ENCODE assay signal across 8 mouse cellular contexts in the genomic region with DNA sequence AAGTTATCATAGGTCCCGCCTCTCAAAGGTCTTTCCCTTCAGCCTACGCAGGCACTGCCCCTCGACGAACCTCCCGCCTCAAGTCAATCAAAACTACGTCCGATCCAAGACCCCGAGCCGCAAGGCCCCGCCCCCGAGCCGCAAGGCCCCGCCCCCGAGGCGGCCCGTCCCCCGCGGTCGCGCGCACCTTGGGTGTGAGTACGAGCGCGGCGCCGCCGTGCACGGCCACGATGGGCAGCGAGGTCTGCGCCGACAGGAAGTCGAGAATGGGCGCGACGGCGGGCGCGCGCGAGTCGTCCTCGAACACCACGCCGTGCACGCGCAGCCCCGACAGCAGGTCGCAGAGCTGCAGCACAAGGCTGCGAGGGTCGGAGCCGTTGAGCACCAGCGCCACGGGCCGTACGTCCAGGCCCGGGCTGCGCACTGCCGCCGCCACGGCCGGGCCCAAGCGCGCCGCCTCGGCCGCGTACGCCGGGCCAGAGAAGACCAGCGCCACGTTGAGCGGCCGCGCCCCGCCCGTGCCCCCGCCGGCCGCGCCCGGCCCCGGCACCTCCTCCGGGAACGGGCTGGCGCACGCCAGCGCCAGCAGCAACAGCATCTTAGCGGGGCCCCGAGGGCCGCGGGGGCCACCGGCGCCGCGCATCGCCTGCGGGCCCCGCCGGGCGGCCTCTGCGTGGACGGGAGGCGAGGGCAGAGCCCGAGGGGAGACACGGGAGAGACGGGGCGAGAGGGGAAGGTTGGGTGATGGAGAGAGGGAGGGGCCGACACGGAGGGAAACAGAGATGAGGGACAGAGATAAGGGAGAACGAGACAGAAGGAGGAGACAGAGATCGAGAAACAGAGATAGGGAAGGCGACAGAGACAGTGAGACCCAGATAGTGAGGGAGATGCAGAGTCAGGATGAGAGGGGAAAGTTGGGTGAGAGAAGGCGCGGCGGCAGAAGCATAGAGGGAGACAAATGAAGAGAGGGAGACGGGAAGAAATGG. TPM values are rescaled to one million over a fixed set of nuclear protein-coding genes. Genes with fewer than 3 reads are reported as not detected.
A peak's percentile ranks its signal among the peaks of the same experiment; 100 is the strongest.
DNase-seq lines count a peak whose midpoint lies in the region; ATAC-seq lines count a peak whose summit lies in the region.

No protein-coding gene starts in this region.

- H3K9me3 ChIP-seq in megakaryocyte, embryonic 14.5 days: no peaks in the 10 kb centered on the region

- ATAC-seq in activated CD4-positive, CD25-positive, alpha-beta regulatory T cell, adult 4 months: peak; percentile 75
- peak; percentile 61 for ATAC-seq in common myeloid progenitor, adult 5-6 weeks (replicated peaks; ENCODE audit: low read depth, poor library complexity, severe bottlenecking)
- ATAC-seq in inflammation-experienced regulatory T-cells, adult 6 months: peak; percentile 83

- intact Hi-C loops in gastrocnemius, postnatal 14 days (cut with DNase I; ENCODE audit: low total_unique reads): no loop called here

- H3K4me1 ChIP-seq in megakaryocyte, embryonic 14.5 days: peaks cover 83% of the 10 kb centered on the region

- H3K27me3 ChIP-seq in megakaryocyte, embryonic 14.5 days (replicated peaks): peaks cover 88% of the 10 kb centered on the region

- H3K36me3 ChIP-seq in megakaryocyte, embryonic 14.5 days (replicated peaks; ENCODE audit: low read length): no peaks in the 10 kb centered on the region

- peak overlapping the region; percentile 95 for H3K4me3 ChIP-seq in megakaryocyte, embryonic 14.5 days (replicated peaks)

- peak; percentile 95 for DNase-seq in gastrocnemius, postnatal 14 days
- DNase-seq in left cerebral cortex, adult 9 months (ENCODE audit: low spot score in 2 of 2): peak; percentile 36 to 75
- DNase-seq in right cerebral cortex, adult 2 months (ENCODE audit: low spot score in 2 of 2): peak; percentile 67 to 80
- peak; percentile 65 for DNase-seq in urinary bladder, postnatal 10 days (ENCODE audit: low spot score)

RNA-seq across cellular contexts. Expression of a gene that starts 6.4 kb away (rescaled TPM):
- polyA plus RNA-seq in activated CD4-positive, CD25-positive, alpha-beta regulatory T cell, adult 4 months (2017; shearing (Covaris generic)): 10 to 100 TPM; 23.4 to 38.5 TPM
- 51.8 and 75.5 TPM in 2 replicates for total RNA-seq in common myeloid progenitor, adult 5-6 weeks (2017)
- 10 to 100 TPM; 64.2 to 68.5 TPM for total RNA-seq in gastrocnemius, postnatal 14 days (2021)
- polyA plus RNA-seq in inflammation-experienced regulatory T-cells, adult 6 months (2017; shearing (Covaris generic)): 10 to 100 TPM; 18.9 to 39.3 (median 36.9) TPM
- polyA plus RNA-seq in megakaryocyte, embryonic 14.5 days (2012; ENCODE audit: insufficient read depth, low replicate concordance): 331 and 1,292 TPM in 2 replicates

RNA-seq across cellular contexts. Expression of a gene that starts 12.0 kb away (rescaled TPM):
- polyA plus RNA-seq in activated CD4-positive, CD25-positive, alpha-beta regulatory T cell, adult 4 months (2017; shearing (Covaris generic)): not detected
- 0.23 TPM in 1 of 2 replicates, not detected in the other for total RNA-seq in common myeloid progenitor, adult 5-6 weeks (2017)
- total RNA-seq in gastrocnemius, postnatal 14 days (2021): under 1 TPM; 0.44 to 0.64 TPM
- not detected for polyA plus RNA-seq in inflammation-experienced regulatory T-cells, adult 6 months (2017; shearing (Covaris generic))
- polyA plus RNA-seq in megakaryocyte, embryonic 14.5 days (2012; ENCODE audit: insufficient read depth, low replicate concordance): 0.31 and 2.6 TPM in 2 replicates

RNA-seq across cellular contexts. Expression of a gene that starts 30.3 kb away (rescaled TPM):
- not detected for polyA plus RNA-seq in activated CD4-positive, CD25-positive, alpha-beta regulatory T cell, adult 4 months (2017; shearing (Covaris generic))
- total RNA-seq in common myeloid progenitor, adult 5-6 weeks (2017): 3.2 TPM in 1 of 2 replicates, not detected in the other
- under 1 TPM in 1 of 2 experiments, not detected in 1; 0.24 TPM for total RNA-seq in gastrocnemius, postnatal 14 days (2021)
- under 1 TPM in 1 of 3 experiments, not detected in 2; 0.52 TPM for polyA plus RNA-seq in inflammation-experienced regulatory T-cells, adult 6 months (2017; shearing (Covaris generic))
- polyA plus RNA-seq in megakaryocyte, embryonic 14.5 days (2012; ENCODE audit: insufficient read depth, low replicate concordance): 2.7 and 6.4 TPM in 2 replicates

RNA-seq across cellular contexts. Expression of a gene that starts 30.5 kb away (rescaled TPM):
- 1 to 10 TPM; 5.8 to 6.2 TPM for polyA plus RNA-seq in activated CD4-positive, CD25-positive, alpha-beta regulatory T cell, adult 4 months (2017; shearing (Covaris generic))
- 8.1 and 9.1 TPM in 2 replicates for total RNA-seq in common myeloid progenitor, adult 5-6 weeks (2017)
- total RNA-seq in gastrocnemius, postnatal 14 days (2021): 10 to 100 TPM; 49.2 to 61.0 TPM
- polyA plus RNA-seq in inflammation-experienced regulatory T-cells, adult 6 months (2017; shearing (Covaris generic)): 1 to 10 TPM; 3.7 to 7.0 (median 5.0) TPM
- 19.2 and 32.5 TPM in 2 replicates for polyA plus RNA-seq in megakaryocyte, embryonic 14.5 days (2012; ENCODE audit: insufficient read depth, low replicate concordance)

RNA-seq across cellular contexts. Expression of a gene that starts 35.5 kb away (rescaled TPM):
- polyA plus RNA-seq in activated CD4-positive, CD25-positive, alpha-beta regulatory T cell, adult 4 months (2017; shearing (Covaris generic)): 10 to 100 TPM; 16.1 to 25.3 TPM
- total RNA-seq in common myeloid progenitor, adult 5-6 weeks (2017): 26.9 and 27.6 TPM in 2 replicates
- total RNA-seq in gastrocnemius, postnatal 14 days (2021): 10 to 100 TPM; 10.5 to 16.5 TPM
- 10 to 100 TPM; 16.5 to 29.3 (median 27.2) TPM for polyA plus RNA-seq in inflammation-experienced regulatory T-cells, adult 6 months (2017; shearing (Covaris generic))
- 6.0 and 20.5 TPM in 2 replicates for polyA plus RNA-seq in megakaryocyte, embryonic 14.5 days (2012; ENCODE audit: insufficient read depth, low replicate concordance)

Comparison
In these comparisons a context has a peak if more than half of its experiments do, and no peak if none do; other contexts are left out.
1. Peak in every context shown above with its lines: DNase-seq, ATAC-seq and H3K4me3 ChIP-seq.